Mouse (Mus musculus) forelimb bud, embryonic 11.5 days (tissue): ENCODE data around the gene Fam170b.

Experiments used
- DNase-seq: peaks from one replicate; pipeline ENCODE4 v3.0.0-alpha.2; 2012; ENCODE audit warnings: low read depth, low spot score

The Fam170b gene

GRCm38 (mm10) chr14:32827994-32828650, 5.6 kb upstream of the Fam170b start:
- no peak for DNase-seq

GRCm38 (mm10) chr14:32835181-32835580, 1.4 kb downstream of the Fam170b start:
- DNase-seq: no peak

GRCm38 (mm10) chr14:32835596-32835995, 1.8 kb downstream of the Fam170b start:
- no peak for DNase-seq

- DNase-seq: no peak
Measured at GRCm38 (mm10) chr14:32836191-32836590, 2.4 kb downstream of the Fam170b start.

GRCm38 (mm10) chr14:32842052-32842451, 8.3 kb downstream of the Fam170b start:
- DNase-seq: no peak

GRCm38 (mm10) chr14:32854059-32854458, 20.3 kb downstream of the Fam170b start:
- DNase-seq: no peak

- no peak for DNase-seq
Measured at GRCm38 (mm10) chr14:32856246-32856645, 22.5 kb downstream of the Fam170b start.

- DNase-seq: peak; percentile 33
Measured at GRCm38 (mm10) chr14:32856681-32857328, 23.0 kb downstream of the Fam170b start, which contains the start of gene Vstm4. Gene Vstm4 (plus strand): TSS chr14:32856756.

- DNase-seq: no peak
Measured at GRCm38 (mm10) chr14:32858361-32858760, 24.6 kb downstream of the Fam170b start.

- DNase-seq: no peak
Measured at GRCm38 (mm10) chr14:32858941-32859510, 25.3 kb downstream of the Fam170b start.

- DNase-seq: no peak
Measured at GRCm38 (mm10) chr14:32859831-32860569, 26.2 kb downstream of the Fam170b start.

GRCm38 (mm10) chr14:32861149-32861581, 27.4 kb downstream of the Fam170b start:
- no peak for DNase-seq

GRCm38 (mm10) chr14:32861656-32862055, 27.9 kb downstream of the Fam170b start:
- no peak for DNase-seq

GRCm38 (mm10) chr14:32865331-32865730, 31.6 kb downstream of the Fam170b start:
- no peak for DNase-seq

- no peak for DNase-seq
Measured at GRCm38 (mm10) chr14:32871963-32872362, 38.2 kb downstream of the Fam170b start.

- no peak for DNase-seq
Measured at GRCm38 (mm10) chr14:32877549-32877948, 43.8 kb downstream of the Fam170b start.

- DNase-seq: no peak
Measured at GRCm38 (mm10) chr14:32880332-32880731, 46.6 kb downstream of the Fam170b start.

GRCm38 (mm10) chr14:32881693-32882092, 47.9 kb downstream of the Fam170b start:
- DNase-seq: no peak
